Mouse (Mus musculus): ENCODE measurements around the gene Rbfox2.

Gene Rbfox2

DNA sequence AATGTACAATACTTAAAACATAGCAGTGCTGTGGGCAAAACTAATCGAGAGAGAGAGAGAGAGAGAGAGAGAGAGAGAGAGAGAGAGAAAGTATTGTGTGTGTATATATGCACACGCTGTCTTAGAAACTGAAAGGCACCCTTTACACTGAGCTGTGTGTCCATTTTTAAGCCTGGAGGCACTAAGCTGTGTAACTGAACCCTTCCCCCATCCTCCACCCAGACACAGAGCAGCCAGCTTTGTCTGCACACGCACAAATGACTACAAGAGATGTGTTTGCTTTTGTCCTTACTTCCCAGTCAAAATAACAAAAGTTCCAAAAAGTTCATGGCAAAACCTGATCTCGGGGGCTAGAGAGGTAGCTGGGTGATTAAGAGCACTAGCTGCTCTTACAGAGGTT lies 80.9 kb downstream of the Rbfox2 start:
- DNase-seq = no peak

DNA sequence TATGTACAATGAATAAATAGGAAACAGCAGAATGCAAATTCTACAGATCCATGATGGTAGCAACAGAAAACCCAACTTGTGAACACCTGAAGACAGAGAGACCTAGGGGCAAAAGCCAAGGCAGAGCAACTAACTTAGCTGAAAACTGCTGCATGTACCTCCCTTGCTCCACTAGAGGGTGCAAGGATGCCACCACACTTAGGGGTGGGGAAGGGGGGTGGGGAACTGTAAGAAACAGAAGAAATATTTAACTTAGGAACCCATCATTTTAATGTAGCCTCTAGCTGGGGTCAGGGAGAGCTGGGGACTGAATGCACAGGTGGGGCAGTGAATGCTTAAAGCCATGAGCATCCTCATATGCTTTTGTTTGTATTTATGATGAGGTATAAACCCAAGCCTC lies 81.5 kb downstream of the Rbfox2 start:
- DNase-seq = peak; percentile 41 to 52

DNA sequence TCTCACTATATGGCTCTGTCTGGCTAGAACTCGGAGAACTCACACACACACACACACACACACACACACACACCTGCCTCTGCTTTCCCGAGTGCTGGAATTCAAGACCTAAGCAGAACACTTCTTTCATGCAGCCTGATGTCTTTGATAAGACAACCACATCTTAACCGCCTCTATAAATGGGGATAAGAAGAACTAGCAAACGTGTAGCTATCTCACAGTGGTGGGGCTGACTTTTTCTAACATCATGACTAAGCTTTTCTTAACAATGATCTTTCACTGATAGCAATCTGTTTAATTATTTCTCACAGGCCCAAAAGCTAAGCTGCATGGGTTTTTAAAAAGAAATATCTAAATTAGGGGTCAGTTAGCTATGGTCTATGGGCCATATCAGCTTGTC lies 86.0 kb downstream of the Rbfox2 start:
- DNase-seq = no peak

DNA sequence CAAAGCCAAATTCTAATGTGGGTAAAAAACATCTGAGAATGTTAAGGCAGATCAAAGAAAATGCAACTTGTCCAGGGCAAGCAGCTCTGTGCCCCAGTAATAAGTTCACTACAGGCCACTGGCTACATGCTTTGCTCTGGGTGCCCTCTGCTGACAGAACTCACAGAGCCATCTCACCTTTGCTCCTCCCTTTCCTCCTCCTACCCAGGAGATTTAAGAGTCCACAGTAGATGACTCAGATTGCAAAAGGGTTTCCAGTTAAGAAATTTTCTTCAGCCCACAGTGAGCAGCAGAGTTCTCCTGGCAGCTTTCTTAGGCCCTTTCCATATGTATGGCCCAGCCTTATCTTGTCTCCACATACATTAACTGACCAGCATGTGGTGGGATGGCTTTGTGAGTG lies 86.7 kb downstream of the Rbfox2 start:
- peak; percentile 58 to 72 for DNase-seq

DNA sequence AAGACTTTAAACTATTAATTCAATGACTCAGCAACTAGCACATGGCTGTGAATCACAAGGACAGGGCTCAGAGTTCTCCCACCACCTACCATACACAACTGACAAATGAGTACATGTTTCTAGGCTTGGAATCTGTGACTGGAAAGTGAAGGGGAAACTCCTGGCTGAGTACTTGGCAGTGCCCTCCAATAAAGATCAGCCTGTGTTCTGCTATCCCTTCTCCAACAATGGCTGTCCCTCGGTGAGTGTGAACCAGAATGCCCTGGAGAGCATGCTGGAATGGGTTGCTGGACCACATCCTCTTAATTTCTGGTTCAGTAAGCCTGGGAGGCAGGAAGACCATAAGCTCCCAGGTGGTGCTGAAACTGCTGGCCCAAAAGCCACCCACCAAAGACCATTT lies 87.2 kb downstream of the Rbfox2 start:
- DNase-seq = no peak

DNA sequence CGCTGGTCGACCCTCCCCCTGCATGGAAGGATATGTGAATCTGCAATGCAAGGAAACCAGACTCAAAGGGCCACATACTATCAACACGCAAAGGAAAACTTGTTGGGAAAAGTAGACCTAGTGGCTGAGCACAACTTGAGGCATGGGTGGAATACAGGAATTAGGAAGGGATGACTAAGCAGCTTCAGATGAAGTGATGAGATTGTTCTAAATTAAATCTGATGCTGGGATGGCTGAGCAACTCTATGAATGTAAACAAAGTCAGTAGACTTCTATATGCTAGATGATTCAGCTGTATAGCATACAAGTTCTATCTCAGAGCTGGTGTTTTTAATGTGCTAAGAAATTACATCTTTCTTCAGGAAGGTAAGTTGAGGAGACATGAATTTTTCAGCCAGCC lies 88.8 kb downstream of the Rbfox2 start:
- DNase-seq = no peak

DNA sequence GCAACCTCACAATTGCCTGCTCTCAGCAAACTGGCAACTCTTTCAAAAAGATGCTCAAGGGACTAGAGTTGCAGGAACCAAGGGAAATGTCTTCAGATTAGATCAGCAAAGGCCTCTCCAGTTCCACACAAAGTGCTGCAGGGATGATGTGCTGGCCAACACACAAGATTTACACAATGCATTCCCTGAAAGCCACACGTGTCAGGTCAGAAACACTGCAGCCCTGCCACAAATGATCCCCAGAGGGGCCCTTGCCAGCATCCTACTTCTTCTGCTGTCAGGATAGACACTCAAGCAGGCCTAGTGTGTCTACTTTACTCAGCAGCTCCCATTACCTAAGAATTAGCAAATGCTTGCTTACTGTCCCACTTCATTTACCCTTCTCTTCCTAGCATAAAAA lies 89.3 kb downstream of the Rbfox2 start:
- DNase-seq = no peak

DNA sequence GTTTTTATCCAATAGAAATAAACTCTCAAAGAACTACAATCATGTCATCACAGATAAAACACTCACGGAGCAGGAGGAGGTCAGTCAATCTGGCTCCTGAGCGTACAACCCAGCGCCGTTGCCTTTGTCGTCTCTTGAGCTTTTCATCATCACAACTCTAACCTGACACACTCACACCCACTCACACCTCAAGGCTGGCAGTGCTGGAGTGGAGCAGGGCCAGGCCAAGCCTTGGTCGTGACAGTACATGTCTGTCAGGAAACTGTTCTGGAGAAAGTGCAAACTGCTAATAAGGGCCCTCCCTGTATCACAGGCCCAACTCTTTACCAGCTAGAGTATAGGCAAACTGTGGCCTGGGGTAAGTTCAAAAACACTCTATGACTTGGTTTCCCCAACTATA lies 90.1 kb downstream of the Rbfox2 start:
- DNase-seq = no peak

DNA sequence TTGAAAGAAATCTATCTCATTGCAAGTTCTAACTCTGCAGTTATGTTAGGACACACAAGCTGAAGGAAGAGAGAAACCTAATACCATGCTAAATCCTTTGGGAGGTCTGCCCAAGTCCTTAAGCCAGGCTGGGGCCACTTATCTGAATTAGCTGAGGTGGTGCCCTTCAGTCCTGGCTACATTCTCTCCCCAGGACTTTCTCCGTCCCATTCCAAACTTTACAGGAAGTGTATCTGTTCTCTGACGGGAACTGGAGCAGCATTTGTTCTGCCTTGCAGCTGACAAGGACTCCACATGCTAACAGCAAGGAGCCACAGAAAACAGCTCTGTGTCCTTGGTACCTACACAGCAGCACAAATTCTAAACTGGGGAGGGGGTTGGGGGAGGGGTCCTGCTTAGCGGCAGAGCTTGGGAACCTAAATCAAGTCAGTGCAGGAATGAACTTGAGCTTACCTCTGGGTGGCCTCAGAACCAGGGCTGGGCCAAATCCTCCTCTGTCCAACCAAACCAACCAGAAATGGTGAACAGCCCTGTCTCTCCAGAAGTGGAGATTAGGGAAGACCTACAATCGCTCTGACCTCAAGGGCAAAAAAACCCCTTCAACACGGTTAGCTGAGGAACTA lies 91.5 kb downstream of the Rbfox2 start:
- no peak for DNase-seq

DNA sequence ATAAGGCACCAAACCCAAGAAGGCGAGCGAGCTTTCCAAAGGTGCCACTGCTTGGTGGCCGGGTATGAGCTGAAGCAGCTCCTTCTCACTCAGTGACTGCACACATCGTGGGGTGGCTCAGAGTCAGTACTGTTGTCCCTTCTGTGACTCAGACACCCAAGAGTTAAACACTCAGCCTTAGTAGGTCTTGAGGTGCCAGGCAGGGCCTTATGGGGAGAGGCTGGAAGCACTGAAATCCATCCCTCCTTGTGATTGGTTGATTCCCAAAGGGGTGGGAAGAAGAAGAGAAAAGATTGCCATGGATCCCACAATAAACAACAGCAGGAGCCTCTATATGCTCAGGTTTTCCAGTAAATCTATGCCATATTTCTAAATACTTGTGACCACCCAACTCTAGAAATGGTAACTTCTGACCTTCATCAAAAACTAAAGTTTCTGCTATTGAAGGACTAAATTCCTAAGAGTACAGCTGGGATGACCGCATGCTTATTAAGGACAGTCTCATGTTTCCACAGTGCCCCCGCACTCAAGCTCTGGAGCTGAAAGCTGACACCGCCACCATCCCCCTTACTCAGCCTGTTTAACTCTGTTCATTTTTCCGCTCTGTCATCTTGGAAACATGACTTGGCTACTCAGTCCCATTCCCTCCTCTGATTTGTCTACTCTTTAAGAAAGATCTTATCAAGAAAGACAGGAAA lies 92.2 kb downstream of the Rbfox2 start:
- DNase-seq = no peak

DNA sequence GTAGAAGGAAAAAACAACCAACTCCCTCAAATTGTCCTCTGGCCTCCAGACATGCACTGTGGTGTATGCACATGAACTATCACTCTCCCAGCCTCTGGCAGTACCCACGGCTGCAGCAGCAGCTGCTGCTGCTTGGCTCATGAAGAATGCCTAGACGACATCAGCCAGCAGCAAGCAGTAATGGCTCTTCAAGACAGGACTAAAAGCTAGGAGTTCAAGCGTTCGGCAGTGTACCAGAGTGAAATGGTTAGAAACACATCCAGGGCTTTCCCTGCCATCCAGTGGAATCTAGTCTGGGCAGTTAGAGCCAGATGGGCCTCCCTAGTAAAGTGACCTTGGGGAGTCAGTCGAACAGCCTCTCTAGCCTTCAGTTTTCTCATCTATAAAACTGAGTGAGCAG lies 93.0 kb downstream of the Rbfox2 start:
- no peak for DNase-seq

DNA sequence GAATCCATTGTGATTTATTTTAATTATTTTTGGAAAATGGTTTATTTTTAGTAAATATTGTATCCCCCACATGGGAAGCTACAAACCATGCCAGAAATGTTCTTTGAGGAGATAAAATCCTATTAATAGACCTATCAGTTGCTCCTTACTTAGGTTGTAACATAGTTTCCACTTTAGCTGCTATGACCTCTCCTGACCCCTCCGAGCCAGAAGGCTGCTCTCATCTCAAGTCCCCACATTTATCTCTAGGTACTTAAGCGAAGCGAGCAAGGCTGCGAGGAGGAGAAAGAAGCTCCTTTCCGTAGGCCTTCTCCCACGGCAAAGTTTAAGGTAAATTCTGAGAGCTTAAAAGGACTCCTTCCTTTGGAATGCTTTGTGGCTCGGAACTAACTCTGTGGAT lies 94.0 kb downstream of the Rbfox2 start:
- no peak for DNase-seq

DNA sequence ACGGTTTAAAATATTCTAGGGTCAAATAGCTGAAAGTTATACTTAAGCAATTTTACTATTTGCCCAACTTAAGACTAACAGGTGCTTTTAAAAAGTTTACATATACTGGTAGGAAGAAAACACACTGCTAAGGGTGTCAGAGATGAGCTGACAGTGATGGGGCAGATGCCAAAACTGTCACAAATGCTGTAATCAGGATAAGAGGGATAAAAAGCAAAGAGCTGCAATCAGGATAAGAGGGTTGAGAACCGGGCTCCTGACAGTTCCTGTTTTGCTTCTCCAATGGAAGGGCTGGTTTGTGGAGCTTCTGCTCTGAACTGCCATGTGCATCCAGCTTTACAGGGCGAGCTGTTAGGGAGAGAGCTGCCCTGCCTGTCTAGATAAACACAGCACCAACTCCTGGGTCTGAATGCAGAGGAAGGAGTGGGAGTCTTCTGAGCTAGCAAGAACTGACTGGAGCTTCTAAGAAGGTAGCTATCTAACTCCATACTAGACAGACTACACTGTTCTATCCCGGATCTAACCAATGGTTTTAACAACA lies 94.5 kb downstream of the Rbfox2 start:
- no peak for DNase-seq

DNA sequence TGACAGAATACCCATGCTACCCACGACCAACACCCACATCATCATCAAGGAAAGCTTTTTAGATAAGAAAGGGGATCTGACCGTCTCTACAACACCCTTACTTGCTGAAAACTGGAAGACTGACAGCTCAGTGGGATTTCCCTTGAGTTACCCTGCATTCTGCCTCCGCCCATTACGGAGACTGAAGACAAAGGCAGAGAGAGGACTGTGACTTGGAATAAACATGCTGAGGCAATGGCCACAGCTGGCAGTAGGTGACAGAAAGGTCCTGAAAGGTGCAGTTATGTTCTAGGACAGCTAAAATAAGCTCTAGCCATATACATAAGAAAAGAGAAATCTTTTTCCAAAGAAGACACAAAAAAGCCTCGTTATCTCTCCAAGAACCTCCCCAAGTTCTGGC lies 99.8 kb downstream of the Rbfox2 start:
- DNase-seq = no peak

DNA sequence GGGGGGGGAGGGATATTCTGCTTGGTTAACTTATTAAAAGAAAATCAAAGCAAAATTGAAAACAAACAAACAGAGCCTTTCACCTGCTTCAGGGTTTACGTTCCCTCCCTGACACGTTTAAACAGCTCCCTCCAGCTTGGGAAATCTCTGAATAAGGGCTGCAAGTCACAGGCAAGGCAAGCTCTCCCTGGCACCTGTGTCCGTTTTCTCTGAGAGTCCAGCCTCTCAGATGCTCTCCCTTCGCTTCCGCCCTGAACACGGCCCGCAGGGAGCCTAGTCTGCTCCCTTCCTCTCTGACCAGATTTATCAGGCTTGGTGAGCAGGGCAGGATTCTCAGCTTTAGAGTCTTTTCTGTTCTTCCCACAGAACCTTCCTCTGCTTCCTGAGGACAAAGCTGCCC lies 101.9 kb downstream of the Rbfox2 start:
- peak; percentile 66 to 76 for DNase-seq

DNA sequence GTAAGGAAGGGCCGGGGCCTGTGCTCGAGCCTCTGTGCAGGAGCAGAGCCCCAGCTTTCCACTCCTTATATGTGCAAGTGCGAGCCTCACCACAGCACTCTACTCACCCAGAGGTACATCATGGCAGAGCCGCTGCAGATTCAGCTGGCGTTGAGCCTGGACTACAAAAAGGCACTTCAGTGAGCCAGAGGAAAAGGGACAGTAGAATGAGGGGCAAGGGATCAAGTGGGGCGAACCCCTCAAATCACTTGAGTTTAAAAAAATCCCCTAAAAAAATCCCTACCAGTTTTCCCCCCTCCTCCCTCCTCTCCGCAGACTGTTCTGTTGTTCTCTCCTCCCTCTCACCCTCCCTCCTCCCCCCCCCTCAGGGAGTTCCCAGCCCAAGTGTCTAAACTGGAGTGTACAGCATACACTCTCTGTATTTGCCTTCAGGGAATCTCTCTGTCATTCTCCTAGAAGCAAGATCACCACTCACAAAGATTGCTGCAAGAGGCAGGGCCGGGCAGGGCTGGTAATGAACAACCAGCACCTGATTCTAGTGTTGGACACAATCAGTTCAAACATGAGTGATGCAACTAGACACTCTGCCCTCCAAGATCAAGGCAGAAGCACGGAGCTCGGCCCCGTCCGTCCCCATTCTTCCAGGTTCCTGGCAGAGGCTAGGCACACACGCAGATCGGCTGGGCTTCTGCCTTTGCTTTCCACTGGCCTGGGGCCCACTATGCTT lies 103.4 kb downstream of the Rbfox2 start:
- peak; percentile 51 to 59 for DNase-seq

DNA sequence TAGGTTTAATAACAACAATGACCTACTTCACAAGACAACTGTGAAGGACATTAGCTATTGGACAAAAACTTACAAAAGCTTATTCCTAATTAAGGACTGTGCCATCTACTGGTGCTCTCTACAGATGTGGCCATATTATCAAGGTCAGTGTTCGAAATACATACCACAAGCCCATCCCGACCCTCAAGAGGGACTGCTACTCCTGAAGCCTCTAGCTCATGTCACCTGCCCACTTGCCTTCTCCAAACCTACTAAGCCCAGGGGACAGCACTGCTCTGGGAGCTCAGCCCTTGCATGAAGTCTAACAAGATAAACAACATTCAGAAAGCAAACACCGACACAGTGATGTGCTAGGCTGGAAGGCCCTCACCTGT lies 103.9 kb downstream of the Rbfox2 start:
- DNase-seq = no peak

DNA sequence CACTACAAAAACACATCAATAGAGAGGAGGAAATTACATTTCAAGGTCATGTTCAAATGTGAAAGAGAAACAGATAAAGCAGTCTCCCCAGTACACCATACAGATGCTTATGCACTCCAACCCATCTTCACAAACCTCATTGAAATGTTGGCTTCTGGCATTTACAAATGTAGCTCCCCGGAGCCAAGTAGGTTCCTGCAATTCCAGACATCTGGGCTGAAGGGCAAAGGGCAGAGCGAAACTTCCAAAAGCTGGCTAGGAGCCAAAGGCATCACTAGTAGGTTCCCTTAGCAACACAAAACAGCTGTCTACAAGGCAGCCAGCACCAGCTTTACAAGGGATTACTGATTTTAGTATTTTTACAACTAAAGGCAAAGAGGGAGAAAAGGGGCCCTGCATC lies 104.6 kb downstream of the Rbfox2 start:
- no peak for DNase-seq

DNA sequence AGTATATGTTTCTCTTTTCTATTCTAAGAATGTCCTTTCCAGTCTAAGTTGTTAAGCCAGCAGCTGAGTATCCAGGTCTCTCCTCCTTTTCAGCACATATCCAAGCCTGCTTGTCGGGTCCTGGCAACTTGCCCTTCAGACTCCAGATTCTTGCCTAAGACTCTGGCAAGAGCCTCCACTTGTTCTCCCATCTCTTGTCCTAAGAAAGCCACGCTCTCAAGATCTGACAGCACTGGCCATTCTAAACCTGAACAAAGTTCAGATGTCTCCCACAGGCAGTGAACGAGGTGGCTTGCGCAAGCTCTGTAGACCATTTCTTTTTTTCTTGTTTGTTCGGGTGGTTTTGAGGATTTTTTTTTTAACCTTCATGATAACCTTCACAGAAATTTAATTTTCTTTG lies 110.0 kb downstream of the Rbfox2 start:
- peak in 1 of 2 experiments; percentile 45 for DNase-seq

DNA sequence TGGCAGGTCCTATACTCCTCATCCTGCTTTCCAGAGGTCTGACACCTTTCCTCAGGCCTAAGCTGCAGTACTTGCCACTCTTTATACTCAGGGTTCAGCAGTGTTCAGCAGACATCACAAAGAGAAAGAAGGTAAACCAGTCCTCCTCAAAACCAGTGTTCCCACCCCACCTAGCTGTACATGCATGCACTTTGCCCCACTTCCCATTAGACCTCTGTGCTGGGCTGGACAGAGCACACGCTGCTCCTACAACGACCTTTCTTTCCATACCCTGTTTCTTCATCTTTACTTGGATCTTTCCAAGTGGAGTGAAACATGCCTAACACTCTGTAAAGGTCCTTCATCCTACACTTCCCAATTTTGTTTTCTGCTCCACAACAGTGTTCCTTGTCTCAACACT lies 110.8 kb downstream of the Rbfox2 start:
- no peak for DNase-seq

DNA sequence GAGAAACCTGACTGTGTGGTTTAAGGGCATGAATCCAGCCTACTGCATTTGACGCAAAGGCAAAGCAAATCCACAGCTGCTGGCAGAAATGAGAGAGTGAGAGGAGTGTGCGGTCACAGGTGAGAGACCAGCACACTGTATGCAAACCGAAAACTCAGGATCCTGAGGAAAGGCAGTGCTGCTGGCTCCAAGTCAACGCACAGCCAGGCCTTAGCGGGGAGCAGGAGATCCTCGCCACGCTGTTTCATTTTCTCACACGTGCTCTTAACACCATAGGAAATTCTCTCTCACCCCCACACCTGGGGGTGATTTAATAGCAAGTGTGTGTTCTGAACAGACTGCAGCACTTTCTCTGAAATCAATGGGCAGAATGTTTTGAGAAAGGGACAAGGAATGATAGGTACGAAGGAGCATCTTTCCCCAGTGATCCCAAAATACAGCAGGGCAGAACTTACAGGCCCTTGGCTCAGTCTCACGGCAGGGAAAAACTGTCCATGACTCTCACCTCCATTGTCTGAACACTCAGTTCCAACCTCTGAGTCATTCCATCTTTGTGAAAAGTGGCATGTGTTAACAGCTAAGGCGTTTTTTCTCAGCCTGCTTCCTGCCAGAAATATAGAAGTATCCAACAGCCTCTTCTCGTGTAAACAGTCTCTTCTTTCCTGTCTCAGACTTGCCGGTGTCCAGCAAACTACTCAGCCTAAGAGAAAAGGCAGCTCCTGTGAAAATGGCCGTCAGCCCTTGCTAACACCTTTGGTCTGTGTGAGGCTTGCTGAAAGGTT lies 114.5 kb downstream of the Rbfox2 start:
- DNase-seq = peak; percentile 52 to 55

DNA sequence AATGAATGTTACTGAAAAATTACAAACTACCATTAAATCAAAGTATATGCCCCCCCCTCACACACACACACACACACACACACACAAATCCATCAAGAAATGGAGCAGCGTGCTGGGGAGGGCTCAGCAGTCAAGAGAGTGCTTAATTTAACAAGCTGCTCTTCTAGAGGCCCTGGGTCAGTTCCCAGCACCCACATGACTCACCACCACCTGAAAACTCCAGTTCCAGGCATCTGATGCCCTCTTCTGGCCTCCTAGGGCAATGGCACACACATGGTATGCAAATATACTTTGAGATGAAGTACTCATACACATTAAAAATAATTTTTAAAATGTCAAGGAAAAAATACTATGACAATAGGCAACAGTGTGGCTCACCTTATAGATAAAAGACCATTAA lies 120.7 kb downstream of the Rbfox2 start:
- DNase-seq = no peak

DNA sequence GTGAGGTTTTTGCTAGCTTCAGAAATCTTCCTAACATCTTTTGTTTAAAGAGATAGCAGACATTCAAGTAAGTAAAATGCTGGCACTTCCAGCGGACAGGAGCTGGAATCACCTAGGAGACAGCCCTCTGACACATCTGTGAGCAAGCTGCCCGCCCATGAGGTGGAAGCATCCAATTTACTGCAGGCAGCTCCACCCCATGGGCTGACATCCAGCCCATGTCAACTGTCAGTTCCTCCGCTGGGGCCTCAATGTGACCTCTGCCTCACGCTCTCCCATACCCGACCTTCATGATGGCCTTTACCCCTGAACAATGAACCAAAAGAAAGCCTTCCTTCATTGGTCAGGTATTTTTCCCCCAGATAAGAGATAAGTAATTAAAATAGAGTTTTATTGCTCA lies 121.2 kb downstream of the Rbfox2 start:
- DNase-seq = no peak

All from cerebellum, adult 18-20 months (tissue).